Mouse (Mus musculus): ENCODE data around the gene Trove2.
A peak's percentile ranks its signal among the peaks of the same experiment; 100 is the strongest.
"Not testable (repeated sequence)": the region's sequence is repeated elsewhere in the genome, so short reads cannot be mapped to it uniquely, and the experiment has no call there.

The Trove2 gene

DNA sequence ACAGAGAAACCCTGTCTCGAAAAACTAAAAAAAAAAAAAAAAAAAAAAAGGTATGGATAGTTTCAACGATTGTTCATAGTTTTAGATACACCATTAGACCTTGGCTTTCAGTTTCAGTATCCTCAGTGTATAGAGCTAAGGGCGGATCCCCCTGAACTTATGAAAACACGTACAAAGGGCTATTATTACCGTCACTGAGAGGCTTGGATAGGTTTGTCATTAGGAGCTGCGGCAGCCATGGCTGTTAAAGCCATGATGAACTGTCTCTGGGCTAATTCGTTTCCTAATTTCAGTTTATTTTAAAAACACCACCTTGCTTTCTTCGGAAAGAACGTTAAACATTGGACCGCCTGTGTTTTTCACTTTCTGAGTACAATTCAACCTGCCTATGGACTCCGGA, 38.1 kb downstream of the Trove2 start:
- DNase-seq: peak; percentile 10

GRCm38 (mm10) chr1:143733914-143734410, 42.9 kb downstream of the Trove2 start:
- no peak for DNase-seq

GRCm38 (mm10) chr1:143731691-143732090, 45.2 kb downstream of the Trove2 start:
- no peak for DNase-seq

GRCm38 (mm10) chr1:143730899-143731298, 46.0 kb downstream of the Trove2 start:
- peak; percentile 16 for DNase-seq

- DNase-seq: no peak
Measured at GRCm38 (mm10) chr1:143727701-143728445, 49.0 kb downstream of the Trove2 start.

GRCm38 (mm10) chr1:143724456-143725064, 52.3 kb downstream of the Trove2 start:
- no peak for DNase-seq

GRCm38 (mm10) chr1:143716038-143716437, 60.8 kb downstream of the Trove2 start, which contains the start of gene Glrx2:
TSS of gene Glrx2 (plus strand) at chr1:143716338.
- DNase-seq: not testable (repeated sequence)

GRCm38 (mm10) chr1:143710627-143710976, 66.3 kb downstream of the Trove2 start:
- DNase-seq: no peak

DNA sequence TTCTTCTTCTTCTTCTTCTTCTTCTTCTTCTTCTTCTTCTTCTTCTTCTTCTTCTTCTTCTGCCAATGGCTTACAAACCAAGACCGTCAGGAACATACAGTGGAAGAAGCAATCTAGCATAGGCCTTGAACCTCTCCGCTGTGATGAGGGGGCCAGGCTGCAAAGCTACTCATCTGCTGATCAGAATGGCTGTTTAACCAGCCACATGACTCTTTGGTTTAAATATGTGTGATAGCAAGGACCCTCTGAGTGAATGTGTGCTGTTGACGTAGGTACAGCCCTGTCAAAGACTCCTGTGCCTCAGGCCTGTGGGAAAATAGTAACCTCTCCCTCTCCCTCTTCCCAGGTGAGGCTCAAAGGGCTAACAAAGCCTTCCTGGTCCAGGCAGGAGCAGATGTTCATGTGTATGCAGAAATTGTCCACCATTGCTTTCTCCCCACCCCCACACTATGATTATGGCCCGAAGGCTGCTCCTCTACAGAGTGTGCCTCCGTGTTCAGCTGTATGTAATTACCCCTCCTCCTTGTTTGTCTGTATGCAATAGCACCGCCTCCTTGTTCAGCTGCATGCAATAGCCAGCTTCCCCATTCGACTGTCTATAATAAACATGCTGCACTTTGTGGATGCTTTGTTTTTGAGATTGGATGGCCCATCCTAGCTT, 66.8 kb downstream of the Trove2 start:
- DNase-seq: peak; percentile 4

DNA sequence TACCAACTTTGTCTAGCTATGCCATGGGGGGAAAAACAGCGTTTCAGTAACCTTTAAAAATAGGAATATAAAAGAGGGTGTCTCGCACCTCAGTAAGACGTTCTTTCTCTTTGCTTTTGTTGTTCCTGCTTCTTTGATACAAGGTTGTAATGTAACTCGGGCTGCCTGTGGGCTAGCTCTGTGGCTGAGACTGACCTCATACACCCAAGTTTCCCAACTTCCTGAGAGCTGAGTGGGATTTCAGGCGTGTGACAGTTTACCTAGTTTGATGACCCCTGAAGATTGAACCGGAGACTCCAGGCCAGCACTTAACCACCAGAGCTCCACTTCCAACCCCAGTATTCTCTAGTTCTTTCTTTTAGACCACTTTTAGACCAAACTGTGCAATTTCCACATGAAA, 68.5 kb downstream of the Trove2 start:
- no peak for DNase-seq

GRCm38 (mm10) chr1:143707006-143707405, 69.9 kb downstream of the Trove2 start:
- DNase-seq: no peak

GRCm38 (mm10) chr1:143702741-143703262, 74.1 kb downstream of the Trove2 start, which contains the start of gene Cdc73:
TSS of gene Cdc73 (minus strand) at chr1:143702893.
- peak; percentile 94 for DNase-seq

DNA sequence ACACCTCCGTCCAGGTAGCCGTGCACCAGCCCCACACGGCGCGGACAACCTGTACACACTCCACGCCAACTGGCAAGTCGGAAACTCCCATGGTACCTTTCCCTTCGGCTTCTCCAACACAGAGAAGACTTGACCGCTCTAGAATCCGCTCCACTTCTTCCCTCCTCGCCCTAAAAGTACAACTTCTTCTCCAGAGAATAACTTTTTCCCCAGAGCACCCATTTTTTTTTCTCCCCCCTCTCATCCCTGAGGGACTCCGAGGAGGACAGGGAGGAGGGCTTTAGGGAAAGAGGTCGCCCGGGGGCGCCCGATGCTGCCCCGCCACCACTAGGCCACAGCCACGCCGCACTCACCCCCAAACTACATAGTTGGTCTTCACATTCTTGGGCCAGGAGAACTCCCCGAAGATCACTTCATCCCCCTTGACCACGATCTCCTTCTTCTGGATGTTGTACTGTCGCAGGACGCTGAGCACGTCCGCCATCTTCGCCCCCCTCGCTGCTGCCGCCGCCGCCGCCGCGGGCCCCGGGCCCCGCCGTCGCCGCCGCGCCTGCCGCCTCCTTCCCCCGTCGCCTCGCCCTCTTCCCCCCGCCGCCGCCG, 74.6 kb downstream of the Trove2 start:
- DNase-seq: peak; percentile 53

DNA sequence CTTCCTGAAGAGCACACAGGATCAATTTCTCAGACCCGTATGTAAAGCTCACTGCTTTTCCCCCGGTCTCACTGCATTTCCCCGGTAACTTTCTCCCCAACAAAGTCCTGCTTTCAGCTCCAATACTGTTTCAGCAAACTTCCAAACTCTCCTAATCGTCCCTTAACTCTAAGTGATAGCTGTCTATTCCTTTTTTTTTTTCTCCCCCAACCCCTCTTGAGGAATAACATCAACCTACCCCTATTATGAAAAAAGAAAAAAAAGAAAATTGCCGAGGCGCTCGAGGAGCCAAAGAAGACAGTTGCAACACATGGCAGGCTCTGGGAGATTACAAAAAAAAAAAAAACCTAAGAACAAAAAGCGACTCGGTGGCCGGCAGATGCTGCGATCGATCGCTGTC, 75.1 kb downstream of the Trove2 start:
- peak; percentile 14 for DNase-seq

All from embryo, embryonic 11 days (tissue).